Comparison of ENCODE assay signal across 1 mouse cellular context in genomic region chr12:8640711-8641424, GRCm38 (mm10).
TF ChIP-seq lines count a peak whose summit lies in the region.

No protein-coding gene starts in this region.

TF ChIP-seq in CH12.LX, 34 proteins besides CTCF, POLR2A, EP300 and RAD21 (continued from another document):
- peak; percentile 93 for TF ChIP-seq ELF1 (IDR thresholded peaks at IDR 0.05; ENCODE audit: low read depth, low read length)
- TF ChIP-seq BHLHE40 (IDR thresholded peaks at IDR 0.05; ENCODE audit: low read depth, low read length): no peak
- peak; percentile 86 for TF ChIP-seq SIN3A (IDR thresholded peaks at IDR 0.05; ENCODE audit: low read length)
- no peak for TF ChIP-seq JUND (conservative IDR thresholded peaks at IDR 0.05; ENCODE audit: low read depth, low read length)
- TF ChIP-seq JUN (IDR thresholded peaks at IDR 0.05; ENCODE audit: insufficient read depth, low read depth, low read length): no peak
- TF ChIP-seq SMC3 (IDR thresholded peaks at IDR 0.05; ENCODE audit: low read depth, low read length): no peak
- TF ChIP-seq TCF12 (IDR thresholded peaks at IDR 0.05; ENCODE audit: low read depth, low read length): no peak; the same call in 1 of the 2 replicates
- no peak for TF ChIP-seq PAX5 (IDR thresholded peaks at IDR 0.05; ENCODE audit: low read length)
- peak; percentile 31; the same call in 1 of the 2 replicates for TF ChIP-seq GABPA (IDR thresholded peaks at IDR 0.05; ENCODE audit: insufficient replicate concordance, low read depth, low read length)
- TF ChIP-seq RCOR1 (conservative IDR thresholded peaks at IDR 0.05; ENCODE audit: low read depth, low read length): no peak
- TF ChIP-seq ZKSCAN1 (IDR thresholded peaks at IDR 0.05; ENCODE audit: borderline replicate concordance, low read depth, low read length): no peak
- TF ChIP-seq CHD1 (IDR thresholded peaks at IDR 0.05; ENCODE audit: low read depth, low read length): no peak
- no peak for TF ChIP-seq USF1 (IDR thresholded peaks at IDR 0.05; ENCODE audit: low read depth, low read length)
- TF ChIP-seq HCFC1 (IDR thresholded peaks at IDR 0.05; ENCODE audit: low read depth, low read length): peak; percentile 95
- peak; percentile 17; the same call in 1 of the 2 replicates for TF ChIP-seq MAZ (IDR thresholded peaks at IDR 0.05; ENCODE audit: low read depth, low read length)
- peak; percentile 76 for TF ChIP-seq NRF1 (IDR thresholded peaks at IDR 0.05; ENCODE audit: low read depth, low read length)
- TF ChIP-seq CHD2 (IDR thresholded peaks at IDR 0.05; ENCODE audit: low read length): peak; percentile 89
- no peak for TF ChIP-seq ZC3H11A (IDR thresholded peaks at IDR 0.05; ENCODE audit: low read depth, low read length)
TF ChIP-seq in CH12.LX: peak in this region for 17.
